Mouse (Mus musculus): ENCODE results near the gene Glrx5. TPM values are rescaled to one million over a fixed set of nuclear protein-coding genes. Genes with fewer than 3 reads are reported as not detected.

Glrx5 gene
- total RNA-seq, 1 experiment from 2014 or later: 9.1 TPM

Other genes starting within 250 kb of the Glrx5 start
- under 0.01 TPM in 1 of 2 replicates, not detected in the other for gene Clmn, start 167.6 kb upstream of the Glrx5 start, total RNA-seq (2017)
- gene Syne3, start 22.9 kb upstream of the Glrx5 start, total RNA-seq (2017): 20.7 and 21.2 TPM in 2 replicates
- gene Tcl1b2, start 113.3 kb downstream of the Glrx5 start, total RNA-seq (2017): not detected in 2 replicates
- gene Tcl1b1, start 127.0 kb downstream of the Glrx5 start, total RNA-seq (2017): not detected in 2 replicates
- gene Tcl1b5, start 143.7 kb downstream of the Glrx5 start, total RNA-seq (2017): not detected in 2 replicates
- not detected in 2 replicates for gene Tcl1b3, start 158.4 kb downstream of the Glrx5 start, total RNA-seq (2017)
- not detected in 2 replicates for gene Tcl1b4, start 169.3 kb downstream of the Glrx5 start, total RNA-seq (2017)
- gene Tcl1, start 190.1 kb downstream of the Glrx5 start, total RNA-seq (2017): not detected in 2 replicates

Measured in neutrophil, adult 5-6 weeks (primary cell).